Mouse (Mus musculus) neural tube, embryonic 12.5 days (tissue): ENCODE measurements around the gene Slc4a1. TPM values are rescaled to one million over a fixed set of nuclear protein-coding genes. Genes with fewer than 3 reads are reported as not detected.

Experiments
- ATAC-seq: fragments of 200-750 bp; cut with Nextera tagmentation; 2 replicates; pipeline ENCODE4 v1.8.0; 2017; ENCODE audit warnings: low read depth, mild to moderate bottlenecking, moderate TSS enrichment, moderate library complexity; ENCODE audit not compliant: low FRiP score
- H3K27ac ChIP-seq: fragments of 300-500 bp; sonication (generic); 2 replicates; pipeline ENCODE4 v1.5.1; 2016
- H3K27me3 ChIP-seq: fragments of 300-500 bp; sonication (generic); replicated peaks from 2 replicates; pipeline ENCODE4 v1.6.1; 2016; ENCODE audit warnings: mild to moderate bottlenecking
- H3K36me3 ChIP-seq: fragments of 300-500 bp; sonication (generic); 2 replicates; pipeline ENCODE4 v1.6.1; 2016; ENCODE audit warnings: mild to moderate bottlenecking
- H3K4me1 ChIP-seq: fragments of 300-500 bp; sonication (generic); 2 replicates; pipeline ENCODE4 v1.6.1; 2016
- H3K4me2 ChIP-seq: fragments of 300-500 bp; sonication (generic); replicated peaks from 2 replicates; pipeline ENCODE4 v1.6.1; 2016; ENCODE audit warnings: mild to moderate bottlenecking
- H3K4me3 ChIP-seq: fragments of 300-500 bp; sonication (generic); 2 replicates; pipeline ENCODE4 v1.5.1; 2016
- H3K9ac ChIP-seq: fragments of 300-500 bp; sonication (generic); 2 replicates; pipeline ENCODE4 v1.6.1; 2016; ENCODE audit warnings: mild to moderate bottlenecking
- H3K9me3 ChIP-seq: fragments of 300-500 bp; sonication (generic); 2 replicates; pipeline ENCODE4 v1.6.1; 2016; ENCODE audit warnings: mild to moderate bottlenecking
- WGBS: fragments of 180-500 bp; shearing (Covaris S2); methylation state at CpG from one replicate; pipeline ENCODE4 v1.1.7; 2016; 5-methylcytosine and 5-hydroxymethylcytosine counted together
- polyA plus RNA-seq: library from polyadenylated mRNA; unstranded; fragments of >200 nt; fragmentation: Nextera tagmentation; extraction: Ambion mirVana; gene quantifications from 2 replicates; pipeline ENCODE4 v1.2.1, GENCODE M21; 2016

Gene Slc4a1
- polyA plus RNA-seq, 1 experiment from 2014 or later, result 23.6 TPM

DNA sequence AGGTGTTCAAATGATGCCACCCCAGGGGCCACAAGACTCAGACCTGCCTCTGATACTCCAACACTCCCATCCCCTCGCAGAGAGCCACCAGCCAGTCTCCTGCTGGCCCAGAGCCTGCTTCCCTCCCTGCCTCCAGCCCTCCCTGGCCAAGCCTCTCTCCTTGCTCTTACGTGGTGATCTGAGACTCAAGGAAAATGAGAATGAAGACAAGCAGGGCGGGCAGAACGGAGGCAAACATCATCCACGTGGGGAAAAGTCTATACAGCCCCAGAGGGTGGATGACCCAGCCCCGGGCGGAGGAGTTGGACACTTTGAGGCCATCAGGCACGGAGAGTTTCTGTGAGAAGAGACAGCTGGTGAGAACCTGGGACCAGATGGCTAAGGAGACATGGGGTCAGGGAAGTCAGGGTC is 13.0 kb downstream of the Slc4a1 start:
- ATAC-seq, result no peak
- Histone ChIP-seq H3K4me2 (no peak overlapping the region), H3K4me3 (no peak overlapping the region), H3K27me3 (no peaks in the 10 kb centered on the region), H3K9me3 (no peaks in the 10 kb centered on the region), H3K36me3 (no peaks in the 10 kb centered on the region), H3K4me1 (no peaks in the 10 kb centered on the region), H3K9ac (0 out of 2 replicates have a peak overlapping the region, but pooled peaks have one; percentile 1), H3K27ac (no peak overlapping the region)
- WGBS, result 51% methylated on average over 8 of the region's 8 CpGs

DNA sequence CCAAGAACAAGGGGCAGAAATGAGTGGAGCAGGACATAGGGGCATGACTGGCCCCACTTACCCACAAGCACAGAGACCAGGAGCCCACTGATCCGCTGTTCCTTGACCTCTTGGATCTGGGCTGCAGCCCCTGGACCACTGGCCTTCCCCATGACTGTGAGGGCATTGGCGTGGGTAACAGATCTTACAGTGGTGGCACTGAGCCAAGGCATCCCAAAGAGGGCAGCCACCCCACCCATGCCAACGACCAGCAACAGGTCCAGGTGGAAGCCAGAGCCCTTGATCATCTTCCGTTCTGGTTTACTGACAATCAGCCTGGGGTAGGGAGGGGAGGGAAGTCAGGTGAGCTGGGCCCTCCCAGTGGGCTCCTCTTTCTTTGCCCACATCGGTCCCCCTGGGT is 13.6 kb downstream of the Slc4a1 start:
- no peaks in the 10 kb centered on the region for H3K36me3 ChIP-seq
- H3K4me3 ChIP-seq, result no peak overlapping the region
- ATAC-seq, result no peak
- no peak overlapping the region for H3K9ac ChIP-seq
- no peaks in the 10 kb centered on the region for H3K27me3 ChIP-seq
- H3K27ac ChIP-seq, result no peak overlapping the region
- H3K4me1 ChIP-seq, result no peaks in the 10 kb centered on the region
- H3K9me3 ChIP-seq, result no peaks in the 10 kb centered on the region
- 58% methylated on average over 5 of the region's 5 CpGs for WGBS
- no peak overlapping the region for H3K4me2 ChIP-seq

DNA sequence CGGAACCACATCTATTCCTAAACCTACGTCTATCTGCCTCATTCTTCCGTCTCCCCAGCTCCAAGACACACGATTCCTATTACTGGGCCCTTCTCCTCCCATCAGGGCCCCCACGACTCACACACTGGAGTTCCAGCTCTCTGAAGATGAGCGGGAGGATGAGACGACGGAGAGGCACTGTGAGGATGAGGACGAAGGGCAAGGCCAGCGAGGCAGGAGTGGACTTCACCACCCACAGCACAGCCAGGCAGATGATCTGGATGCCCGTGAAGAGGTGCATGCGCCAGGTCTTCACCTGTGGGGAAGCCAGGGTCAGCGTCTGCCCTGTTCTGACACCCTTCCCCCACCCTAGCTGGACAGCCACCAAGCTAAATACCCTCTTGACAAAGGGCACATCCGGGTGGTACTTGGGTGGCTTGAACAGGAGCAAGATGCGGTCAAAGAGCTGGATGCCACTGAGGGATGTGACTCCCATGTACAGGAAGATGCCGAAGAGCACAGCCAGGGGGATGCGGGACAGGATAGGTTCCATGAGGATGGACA is 15.0 kb downstream of the Slc4a1 start:
- H3K4me1 ChIP-seq, result 0 out of 2 replicates have a peak, but pooled peaks cover 4% of the 10 kb centered on the region
- no peaks in the 10 kb centered on the region for H3K9me3 ChIP-seq
- no peak overlapping the region for H3K4me2 ChIP-seq
- H3K9ac ChIP-seq, result no peak overlapping the region
- no peak overlapping the region for H3K4me3 ChIP-seq
- WGBS, result 90% methylated on average over 17 of the region's 17 CpGs
- no peak overlapping the region for H3K27ac ChIP-seq
- ATAC-seq, result no peak
- no peaks in the 10 kb centered on the region for H3K36me3 ChIP-seq
- H3K27me3 ChIP-seq, result no peaks in the 10 kb centered on the region

DNA sequence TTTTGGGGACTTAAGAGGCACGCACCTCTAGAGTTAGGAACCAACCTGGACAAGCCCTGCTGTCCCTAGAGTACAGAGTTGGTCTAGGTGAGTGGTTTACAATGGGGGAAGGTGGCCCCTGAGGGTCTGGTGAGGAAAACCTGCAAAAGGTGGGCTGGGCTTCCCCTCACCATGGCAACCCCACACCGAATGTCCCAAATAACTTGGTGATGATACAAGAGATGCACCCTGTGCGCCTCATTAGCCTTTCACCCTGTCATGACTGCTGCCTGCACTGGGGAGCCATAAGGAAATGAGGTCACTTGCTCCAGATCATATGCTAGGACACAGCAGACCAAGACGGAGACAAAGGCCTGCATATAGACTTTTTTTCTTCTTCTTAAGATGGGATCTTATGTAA is 15.6 kb downstream of the Slc4a1 start:
- Histone ChIP-seq H3K27me3 (no peaks in the 10 kb centered on the region), H3K4me2 (no peak overlapping the region), H3K27ac (no peak overlapping the region), H3K9ac (no peak overlapping the region), H3K36me3 (no peaks in the 10 kb centered on the region), H3K4me3 (no peak overlapping the region), H3K9me3 (no peaks in the 10 kb centered on the region), H3K4me1 (0 out of 2 replicates have a peak, but pooled peaks cover 4% of the 10 kb centered on the region)
- ATAC-seq, result no peak
- WGBS, result 90% methylated on average over 4 of the region's 4 CpGs

DNA sequence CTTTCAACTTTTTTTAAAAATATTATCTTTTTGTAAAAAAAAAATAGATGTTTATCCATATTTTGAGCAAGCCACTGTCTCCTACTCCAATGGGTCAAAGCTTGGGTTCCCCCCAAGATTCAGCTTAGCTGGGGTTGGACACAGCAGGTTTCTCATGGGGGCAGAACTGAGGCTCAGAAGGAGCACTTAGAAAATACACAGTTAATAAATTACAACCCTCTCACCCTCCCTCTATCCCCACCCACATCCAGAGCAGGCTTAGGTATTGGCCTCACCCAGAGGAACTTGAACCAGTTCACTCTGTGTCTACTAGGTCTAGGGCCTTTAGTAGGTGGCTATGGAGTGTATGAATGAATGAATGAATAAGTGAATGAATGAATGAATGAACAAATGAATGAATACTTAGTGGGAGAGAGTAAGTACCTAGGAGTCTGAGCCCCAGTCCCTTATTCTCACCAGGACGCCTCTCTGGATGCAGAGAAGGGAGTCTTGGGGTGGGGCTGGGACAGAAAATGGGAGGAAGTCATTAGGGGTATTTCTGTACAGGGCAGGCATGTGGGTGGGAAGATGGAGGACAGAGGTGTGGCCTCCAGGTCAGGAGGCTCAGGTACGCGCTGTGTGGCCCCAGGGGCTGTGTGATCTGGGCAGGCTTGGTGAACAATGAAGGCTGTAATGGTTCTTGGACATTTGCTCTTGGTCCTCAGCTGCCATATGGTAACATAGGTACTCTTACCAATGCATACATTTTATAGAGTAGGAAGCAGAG is 16.6 kb downstream of the Slc4a1 start:
- no peak for ATAC-seq

DNA sequence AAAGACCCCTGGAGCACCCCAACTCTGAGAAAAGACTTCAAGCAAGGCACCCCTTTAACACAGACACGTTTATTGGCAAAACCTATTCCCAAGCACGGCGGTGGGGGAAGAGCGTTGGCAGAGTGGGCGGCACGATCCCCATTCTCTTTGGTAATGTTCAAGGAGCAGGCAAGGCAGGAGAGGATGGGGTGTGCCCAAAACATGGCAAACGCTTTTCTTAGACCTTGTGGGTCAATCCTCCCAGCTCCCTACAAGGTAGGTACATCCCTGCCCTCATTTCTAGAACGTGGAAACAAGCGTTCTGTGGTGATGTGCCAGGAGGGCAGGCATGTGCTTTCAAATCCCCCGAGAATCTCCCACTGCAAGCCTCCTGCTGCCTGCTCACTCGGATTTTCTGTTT is 17.2 kb downstream of the Slc4a1 start:
- H3K4me2 ChIP-seq, result no peak overlapping the region
- H3K27ac ChIP-seq, result no peak overlapping the region
- no peak overlapping the region for H3K9ac ChIP-seq
- H3K4me1 ChIP-seq, result 0 out of 2 replicates have a peak, but pooled peaks cover 4% of the 10 kb centered on the region
- no peaks in the 10 kb centered on the region for H3K36me3 ChIP-seq
- 87% methylated on average over 11 of the region's 11 CpGs for WGBS
- no peaks in the 10 kb centered on the region for H3K27me3 ChIP-seq
- no peak overlapping the region for H3K4me3 ChIP-seq
- no peaks in the 10 kb centered on the region for H3K9me3 ChIP-seq
- ATAC-seq, result no peak

More for the DNA sequence above, 16.6 kb downstream of the Slc4a1 start:
- H3K27me3 ChIP-seq, result no peaks in the 10 kb centered on the region
- H3K9me3 ChIP-seq, result no peaks in the 10 kb centered on the region
- no peak overlapping the region for H3K4me2 ChIP-seq
- 87% methylated on average over 3 of the region's 3 CpGs for WGBS
- H3K4me3 ChIP-seq, result no peak overlapping the region
- no peaks in the 10 kb centered on the region for H3K36me3 ChIP-seq
- H3K4me1 ChIP-seq, result 0 out of 2 replicates have a peak, but pooled peaks cover 4% of the 10 kb centered on the region
- H3K27ac ChIP-seq, result no peak overlapping the region
- H3K9ac ChIP-seq, result no peak overlapping the region

DNA sequence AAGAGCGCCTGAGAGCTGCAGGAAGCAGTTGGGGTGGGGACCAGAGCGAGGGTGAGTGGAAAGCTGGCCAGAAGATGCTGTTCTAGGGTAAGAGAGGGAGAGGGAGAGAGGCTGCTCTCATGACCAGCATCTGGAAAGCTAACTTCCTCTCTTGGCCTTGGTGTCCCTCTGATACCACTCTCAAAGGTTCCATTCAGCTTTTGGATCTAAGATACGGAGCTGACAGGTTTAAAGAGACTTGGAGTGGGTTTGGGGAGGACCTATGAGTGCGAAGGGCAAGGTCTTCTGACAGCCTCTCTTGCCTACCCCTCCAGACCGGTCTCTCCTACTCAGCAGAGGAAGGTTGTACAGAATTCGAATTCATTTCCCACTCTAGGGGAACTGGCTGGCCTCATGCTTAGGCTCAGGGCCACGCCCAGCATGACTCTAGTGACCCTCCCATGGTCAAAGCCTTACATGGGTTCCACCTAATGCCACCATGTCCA is 17.9 kb downstream of the Slc4a1 start:
- no peak overlapping the region for H3K9ac ChIP-seq
- ATAC-seq, result no peak
- H3K4me1 ChIP-seq, result 0 out of 2 replicates have a peak, but pooled peaks cover 4% of the 10 kb centered on the region
- H3K36me3 ChIP-seq, result no peaks in the 10 kb centered on the region
- WGBS, result 88% methylated on average over 7 of the region's 7 CpGs
- H3K4me2 ChIP-seq, result no peak overlapping the region
- no peaks in the 10 kb centered on the region for H3K9me3 ChIP-seq
- H3K4me3 ChIP-seq, result no peak overlapping the region
- no peak overlapping the region for H3K27ac ChIP-seq
- H3K27me3 ChIP-seq, result no peaks in the 10 kb centered on the region

DNA sequence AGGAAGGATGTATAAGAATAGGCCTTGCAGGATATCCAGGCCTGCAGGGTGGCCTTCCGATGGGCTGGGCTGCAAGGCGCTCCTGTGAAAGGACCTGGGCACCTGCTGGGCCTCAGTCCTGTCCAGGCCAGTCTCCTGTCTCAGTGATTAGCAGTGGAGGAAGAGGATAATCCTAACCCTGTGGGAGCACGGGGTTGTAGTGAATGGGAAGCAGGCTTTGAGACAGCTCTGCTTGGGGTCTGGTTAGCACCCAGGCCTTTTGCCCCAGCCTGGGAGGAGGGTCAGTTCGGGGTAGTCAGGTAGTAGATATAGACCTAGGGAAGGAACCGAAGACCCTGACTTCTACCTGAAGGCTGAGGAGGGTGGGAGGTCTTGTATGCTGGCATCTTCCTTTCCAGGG is 18.3 kb downstream of the Slc4a1 start:
- Histone ChIP-seq H3K9ac (no peak overlapping the region), H3K36me3 (no peaks in the 10 kb centered on the region), H3K27ac (no peak overlapping the region), H3K4me2 (no peak overlapping the region), H3K4me1 (0 out of 2 replicates have a peak, but pooled peaks cover 4% of the 10 kb centered on the region), H3K9me3 (no peaks in the 10 kb centered on the region), H3K27me3 (no peaks in the 10 kb centered on the region), H3K4me3 (no peak overlapping the region)
- 75% methylated on average over 5 of the region's 5 CpGs for WGBS
- ATAC-seq, result no peak

DNA sequence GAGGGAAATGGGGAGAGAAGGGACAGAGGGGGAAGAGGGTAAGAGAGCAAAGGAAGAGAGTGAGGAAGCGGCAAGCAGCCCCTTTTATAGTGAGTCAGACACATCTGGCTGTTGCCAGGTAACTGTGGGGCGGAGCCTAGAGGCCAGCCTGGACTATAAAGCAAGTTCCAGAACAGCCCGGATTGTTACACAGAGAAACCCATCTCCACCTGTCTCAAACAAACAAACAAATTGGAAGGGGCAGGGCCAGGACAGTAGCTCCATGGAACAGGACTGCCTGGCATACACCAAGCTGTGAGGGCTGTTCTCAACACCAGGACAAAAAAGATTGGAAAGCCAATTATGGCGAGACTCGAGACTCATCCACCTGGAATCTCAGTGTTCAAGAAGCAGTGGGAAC is 19.1 kb downstream of the Slc4a1 start:
- H3K27ac ChIP-seq, result no peak overlapping the region
- no peak overlapping the region for H3K4me2 ChIP-seq
- H3K9ac ChIP-seq, result no peak overlapping the region
- WGBS, result 53% methylated on average over 5 of the region's 5 CpGs
- no peaks in the 10 kb centered on the region for H3K36me3 ChIP-seq
- H3K27me3 ChIP-seq, result no peaks in the 10 kb centered on the region
- no peak for ATAC-seq
- no peak overlapping the region for H3K4me3 ChIP-seq
- H3K9me3 ChIP-seq, result no peaks in the 10 kb centered on the region
- H3K4me1 ChIP-seq, result 0 out of 2 replicates have a peak, but pooled peaks cover 4% of the 10 kb centered on the region

DNA sequence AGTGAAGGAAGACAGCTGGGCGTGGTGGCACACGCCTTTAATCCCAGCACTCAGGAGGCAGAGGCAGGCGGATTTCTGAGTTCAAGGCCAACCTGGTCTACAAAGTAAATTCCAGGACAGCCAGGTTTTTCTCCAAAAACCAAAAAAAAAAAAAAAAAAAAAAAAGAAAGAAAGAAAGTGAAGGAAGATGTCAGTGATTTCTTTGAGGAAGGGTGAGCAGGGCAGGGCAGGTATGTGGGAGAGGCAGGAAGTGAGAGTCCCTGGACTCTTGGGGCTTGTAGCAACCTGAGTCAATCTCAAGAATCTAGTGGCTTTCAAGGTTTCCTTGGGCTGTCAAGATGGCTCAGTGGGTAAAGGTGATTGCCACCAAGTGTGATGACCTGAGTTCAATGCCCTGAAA is 21.5 kb downstream of the Slc4a1 start:
- Histone ChIP-seq H3K9me3 (no peaks in the 10 kb centered on the region), H3K4me1 (0 out of 2 replicates have a peak, but pooled peaks cover 4% of the 10 kb centered on the region), H3K27ac (no peak overlapping the region), H3K36me3 (no peaks in the 10 kb centered on the region), H3K4me2 (no peak overlapping the region), H3K27me3 (no peaks in the 10 kb centered on the region), H3K4me3 (no peak overlapping the region), H3K9ac (no peak overlapping the region)
- WGBS, result 93% methylated on average over 3 of the region's 3 CpGs
- no peak for ATAC-seq

DNA sequence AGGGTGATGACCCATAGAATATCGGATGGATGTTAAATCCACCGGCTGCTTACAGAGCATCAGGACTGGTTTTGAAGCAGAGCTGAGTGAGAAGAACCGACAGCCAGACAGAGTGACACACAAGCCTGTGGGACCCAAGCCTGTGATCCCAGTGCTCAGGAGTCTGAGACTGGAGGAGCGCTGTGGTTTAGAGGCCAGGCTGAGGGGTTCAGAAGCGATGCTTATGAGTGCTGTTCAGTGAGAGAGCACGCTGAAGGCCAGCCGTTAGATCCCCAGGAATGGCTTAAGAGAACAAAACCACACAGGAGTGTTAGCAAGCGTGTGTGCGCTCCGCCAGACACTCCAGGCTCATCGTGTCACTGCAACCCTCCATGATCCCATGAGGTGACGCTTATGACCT is 23.3 kb downstream of the Slc4a1 start:
- whole genome bisulfite sequencing, result 66% methylated on average over 12 of the region's 12 CpGs
- Histone ChIP-seq H3K4me1 (0 out of 2 replicates have a peak, but pooled peaks cover 4% of the 10 kb centered on the region), H3K9me3 (no peaks in the 10 kb centered on the region), H3K36me3 (no peaks in the 10 kb centered on the region), H3K4me2 (no peak overlapping the region), H3K4me3 (no peak overlapping the region), H3K27ac (no peak overlapping the region), H3K9ac (no peak overlapping the region), H3K27me3 (no peaks in the 10 kb centered on the region)
- no peak for ATAC-seq

DNA sequence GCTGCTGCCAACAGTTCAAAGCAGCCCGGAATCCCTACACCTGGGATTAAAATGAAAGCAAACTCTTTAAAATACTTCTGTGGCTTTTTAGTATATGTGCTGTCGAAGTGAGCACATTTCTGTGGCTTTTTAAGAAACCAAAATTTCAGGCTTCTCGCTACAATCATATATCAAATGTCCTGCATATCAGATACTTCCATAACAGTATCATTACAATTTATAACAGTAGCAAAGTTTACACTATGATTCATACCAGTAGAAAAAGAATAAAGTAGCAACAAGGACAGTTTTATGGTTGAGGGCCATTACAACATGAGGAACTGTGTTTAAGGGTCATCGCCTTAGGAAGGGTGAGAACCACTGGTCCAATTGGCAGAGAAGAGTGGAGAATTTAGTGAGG is 24.9 kb downstream of the Slc4a1 start:
- WGBS, result 93% methylated on average over 4 of the region's 4 CpGs
- no peak for ATAC-seq
- Histone ChIP-seq H3K4me1 (no peaks in the 10 kb centered on the region), H3K36me3 (no peaks in the 10 kb centered on the region), H3K4me3 (no peak overlapping the region), H3K9ac (no peak overlapping the region), H3K27ac (no peak overlapping the region), H3K27me3 (no peaks in the 10 kb centered on the region), H3K9me3 (no peaks in the 10 kb centered on the region), H3K4me2 (no peak overlapping the region)
